Mouse (Mus musculus) gastrocnemius, postnatal 36 days (tissue): Measurements from ENCODE around the gene Tmcc3. TPM values are rescaled to one million over a fixed set of nuclear protein-coding genes. Genes with fewer than 3 reads are reported as not detected.

Source experiments
- DNase-seq, 2 experiments: peaks; one replicate each; pipeline ENCODE4 v3.0.0; 2022
- intact Hi-C: fragments of 180-260 bp; cut with DNase I; formaldehyde crosslinking; loops from one replicate; pipeline ENCODE4 v1.15.1; 2025
- total RNA-seq, 2 experiments: library from RNA; stranded (reverse); gene quantifications; 2 replicates each; pipeline ENCODE4 v1.2.3; 2021

Gene Tmcc3
- total RNA-seq, 2 experiments from 2014 or later = 17.3 to 19.3 TPM

DNA sequence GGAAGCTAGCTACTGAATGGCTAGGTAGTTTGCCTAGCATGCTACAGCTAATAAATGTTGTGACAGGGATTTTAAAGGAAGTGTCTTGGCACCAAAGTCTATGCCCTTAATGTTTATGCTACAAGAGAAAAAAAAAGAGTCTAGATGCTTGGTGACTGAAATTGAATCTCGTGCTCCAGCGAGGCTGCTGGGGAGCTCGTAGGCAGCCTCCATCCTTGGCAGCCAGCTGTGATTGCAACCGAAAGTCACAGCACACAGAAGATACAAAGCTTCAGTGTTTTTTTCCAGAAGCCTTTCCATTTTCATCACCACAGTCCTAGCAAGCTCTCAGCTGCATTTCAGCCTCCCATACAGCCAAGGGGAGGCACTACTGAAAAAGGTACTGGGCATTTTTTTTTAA is 6.8 kb downstream of the Tmcc3 start:
- intact Hi-C loops = no loop called here
- no peak for DNase-seq

DNA sequence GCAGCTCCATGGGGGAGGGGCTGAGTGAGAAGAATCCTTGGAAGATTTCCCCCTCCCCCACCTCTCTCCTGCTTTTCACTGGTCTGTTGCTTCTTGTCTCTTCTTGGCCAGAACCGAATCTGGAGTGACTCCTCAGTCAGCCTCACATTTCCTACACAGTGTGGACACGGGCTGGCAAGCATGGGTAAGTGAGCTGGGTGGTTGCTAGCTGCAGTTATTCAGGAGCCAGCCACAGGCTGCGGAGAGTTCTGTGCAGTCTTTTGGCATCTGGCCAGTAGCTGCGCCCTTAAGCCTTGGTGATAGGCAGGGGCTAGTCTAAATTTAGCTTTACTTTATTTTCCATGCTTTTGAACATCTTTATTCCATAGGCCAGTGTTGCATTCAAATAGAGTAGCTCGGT is 18.2 kb downstream of the Tmcc3 start:
- DNase-seq = no peak
- intact Hi-C loops = no loop called here

DNA sequence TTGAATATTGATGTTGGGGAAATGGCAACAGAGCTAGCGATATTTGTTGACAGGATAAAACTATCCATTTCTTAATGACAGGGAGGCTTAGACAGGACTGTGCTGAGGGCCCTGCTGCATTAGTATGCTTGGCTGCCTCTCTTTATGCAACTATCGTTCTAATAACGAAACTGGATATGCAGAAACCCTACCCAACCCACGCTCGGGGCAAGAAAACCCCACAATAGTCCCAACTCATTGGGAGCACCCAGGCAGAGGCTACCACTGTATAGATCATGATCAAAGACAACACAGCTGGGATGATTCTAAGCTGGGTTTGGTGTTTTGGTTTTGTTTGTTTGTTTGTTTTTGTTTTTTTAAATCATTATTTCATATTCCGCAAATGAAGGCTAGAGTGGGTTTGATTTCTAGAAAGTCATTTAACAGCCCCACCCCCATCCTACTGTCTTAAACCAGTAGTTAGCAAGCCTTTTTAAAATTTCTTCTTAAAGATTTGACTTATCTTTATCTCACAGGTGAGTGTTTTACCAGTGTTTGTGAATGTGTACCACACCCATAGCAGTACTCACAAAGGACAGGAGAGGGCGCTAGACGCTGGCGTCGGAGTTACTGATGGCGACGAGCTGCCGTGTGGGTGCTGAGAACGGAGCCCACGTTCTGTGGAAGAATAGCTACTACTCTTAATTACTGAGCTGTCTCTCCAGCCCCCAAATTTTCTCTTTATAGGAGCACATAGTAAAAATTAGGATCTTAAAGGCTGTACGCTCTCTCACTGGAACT is 20.8 kb downstream of the Tmcc3 start:
- DNase-seq = no peak
- intact Hi-C loops = no loop called here

DNA sequence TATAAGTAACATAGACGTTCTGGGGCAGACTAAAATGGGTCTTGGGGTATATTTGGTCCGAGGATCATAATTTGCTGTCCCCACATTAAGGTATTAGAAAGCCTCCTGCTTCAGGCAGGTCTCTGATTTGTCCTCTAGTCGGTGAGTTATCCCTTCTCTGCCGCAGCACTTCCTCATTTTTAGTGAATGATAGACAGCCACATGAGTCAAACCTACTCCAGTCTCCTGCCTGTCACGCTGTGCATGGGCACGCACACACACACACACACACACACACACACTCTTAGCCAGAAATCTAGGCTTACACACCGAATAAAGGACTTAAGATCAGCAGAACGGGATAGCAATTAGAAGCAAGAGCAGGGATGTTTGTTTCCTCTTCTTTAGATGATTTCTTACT is 21.6 kb downstream of the Tmcc3 start:
- intact Hi-C loops = no loop called here
- no peak for DNase-seq

DNA sequence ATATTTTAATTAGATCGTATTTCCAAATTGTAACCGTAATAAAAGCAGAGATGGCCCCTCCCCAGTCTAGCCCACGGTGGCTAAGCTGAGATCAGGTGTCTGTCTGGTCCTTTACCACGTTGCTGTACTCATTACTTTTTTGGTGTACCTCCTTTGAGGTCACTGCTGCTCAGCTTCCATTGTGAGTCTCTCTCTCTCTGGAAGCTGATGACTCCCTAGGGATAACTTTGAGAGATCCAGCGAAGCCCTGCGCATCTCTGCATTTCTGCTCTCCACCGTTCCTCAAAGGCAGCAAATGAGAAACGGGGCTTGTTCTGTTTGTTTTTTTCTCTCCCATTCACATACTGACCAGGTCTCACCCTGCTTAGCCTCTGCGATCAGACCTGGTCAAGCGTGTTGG is 23.3 kb downstream of the Tmcc3 start:
- intact Hi-C loops = no loop called here
- DNase-seq = no peak

DNA sequence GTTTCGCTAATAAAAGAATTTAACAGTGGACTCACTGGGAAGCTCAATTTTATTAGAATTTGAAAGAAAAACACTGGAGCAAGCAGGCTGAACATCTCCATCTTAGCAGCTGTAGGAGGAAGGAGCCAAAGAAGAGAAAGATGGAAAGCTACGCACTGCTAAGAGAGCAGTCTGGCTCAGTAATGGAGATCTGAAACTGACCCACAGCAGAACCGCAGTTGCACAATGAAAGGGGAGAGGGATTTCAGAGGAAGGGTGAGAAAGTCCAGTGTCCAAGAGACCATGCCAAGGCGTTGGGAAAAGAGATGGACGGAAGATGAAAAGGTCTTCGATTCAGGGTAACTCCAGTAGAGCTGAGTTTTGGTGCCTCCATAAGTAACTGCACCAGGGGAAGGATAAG is 24.3 kb downstream of the Tmcc3 start:
- intact Hi-C loops = no loop called here
- no peak for DNase-seq

DNA sequence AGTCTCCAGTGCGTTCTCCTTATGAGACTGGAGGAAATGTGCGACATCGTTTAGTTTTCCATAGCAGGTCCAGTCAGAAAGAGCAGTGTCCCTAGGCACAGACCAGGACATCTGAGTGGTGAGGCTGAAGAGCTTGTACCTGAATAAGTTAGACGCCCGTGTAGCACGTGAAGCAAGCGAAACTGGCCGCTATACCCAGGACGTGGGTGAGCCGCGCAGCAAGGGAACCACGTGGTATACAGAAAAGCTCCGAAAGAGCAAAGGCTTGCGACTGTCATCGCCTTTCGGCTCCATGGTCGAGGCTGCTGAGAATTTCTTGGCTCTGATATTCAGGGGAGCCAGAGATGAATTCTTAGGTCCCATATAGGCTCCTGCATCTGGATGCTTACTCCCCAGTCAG is 29.8 kb downstream of the Tmcc3 start:
- peak in 1 of 2 experiments; percentile 10 for DNase-seq
- intact Hi-C loops = no loop called here

DNA sequence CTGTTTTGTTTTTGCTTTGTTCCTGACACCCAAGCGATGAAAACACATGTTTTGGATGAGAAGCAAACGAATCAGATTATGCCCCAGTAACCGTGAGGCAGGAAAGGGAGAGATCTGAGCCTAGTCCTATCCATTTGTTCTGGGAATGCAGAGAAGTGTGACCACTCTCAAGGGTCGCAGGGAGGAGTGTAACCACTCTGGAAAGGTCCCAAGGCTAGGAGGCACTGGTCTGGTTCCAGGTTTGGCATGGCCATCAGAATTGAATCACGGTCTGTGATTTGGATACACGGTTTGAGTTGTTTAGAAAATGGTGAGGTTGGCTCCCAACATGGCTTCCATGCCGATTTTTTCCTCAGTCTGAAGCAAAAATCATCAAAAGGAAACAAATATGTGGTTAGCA is 30.5 kb downstream of the Tmcc3 start:
- DNase-seq = peak in 1 of 2 experiments; percentile 3

DNA sequence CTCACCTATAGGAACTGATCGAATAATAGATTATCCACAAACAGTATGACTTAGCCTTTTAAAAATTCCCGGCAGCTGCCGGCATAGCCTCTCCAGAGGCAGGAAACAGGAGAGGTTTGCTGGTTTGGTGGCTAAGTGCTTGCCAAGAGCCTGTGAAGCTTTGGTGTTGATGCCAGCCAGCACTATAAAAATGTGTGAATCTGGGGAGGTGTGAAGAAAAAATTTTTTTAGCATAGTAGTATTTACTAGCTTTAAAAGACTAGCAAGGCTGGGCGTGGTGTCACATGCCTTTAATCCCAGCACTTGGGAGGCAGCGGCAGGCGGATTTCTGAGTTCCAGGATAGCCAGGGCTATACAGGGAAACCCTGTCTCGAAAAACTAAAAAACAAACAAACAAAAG is 31.8 kb downstream of the Tmcc3 start:
- intact Hi-C loops = no loop called here
- DNase-seq = peak in 1 of 2 experiments; percentile 0

More for the DNA sequence above, 30.5 kb downstream of the Tmcc3 start:
- intact Hi-C loops = no loop called here

DNA sequence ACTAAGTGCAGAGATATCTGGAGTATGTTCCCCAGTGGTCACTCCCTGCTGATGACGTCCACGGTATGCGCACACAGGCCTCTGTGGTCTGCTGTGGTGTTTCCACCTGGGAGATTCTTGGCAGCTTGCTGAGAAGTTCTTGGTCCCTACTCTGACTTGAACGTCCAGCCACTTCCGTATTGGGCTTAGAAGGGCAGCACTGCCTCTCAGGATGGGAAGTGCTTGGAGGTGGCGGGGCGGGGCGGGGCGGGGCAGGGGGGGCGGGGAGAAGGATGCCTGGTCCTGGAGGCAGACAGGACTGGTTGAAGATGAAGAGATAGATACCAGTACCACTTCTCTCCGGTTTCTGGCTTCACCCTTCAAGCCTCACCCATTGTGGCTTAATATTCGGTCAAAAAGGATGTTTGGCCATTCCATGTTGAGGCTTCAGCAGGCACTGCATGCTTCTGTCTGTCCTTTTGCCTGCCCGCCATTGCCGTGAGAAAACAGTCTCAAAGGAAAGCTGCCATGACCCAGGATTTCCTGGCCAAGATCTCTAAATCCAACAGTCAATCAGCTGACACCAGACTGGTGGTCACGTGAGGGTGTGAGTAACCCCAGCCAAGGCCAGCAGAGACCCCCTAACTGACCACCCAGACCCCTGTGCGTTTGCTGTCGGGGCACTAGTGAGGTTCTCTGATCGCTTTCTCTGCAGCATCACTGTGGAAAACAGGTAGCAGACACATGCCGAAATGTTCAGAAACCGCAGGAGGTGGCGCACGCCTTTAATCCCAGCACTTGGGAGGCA is 33.1 kb downstream of the Tmcc3 start:
- DNase-seq = peak in 1 of 2 experiments; percentile 5
- intact Hi-C loops = no loop called here

DNA sequence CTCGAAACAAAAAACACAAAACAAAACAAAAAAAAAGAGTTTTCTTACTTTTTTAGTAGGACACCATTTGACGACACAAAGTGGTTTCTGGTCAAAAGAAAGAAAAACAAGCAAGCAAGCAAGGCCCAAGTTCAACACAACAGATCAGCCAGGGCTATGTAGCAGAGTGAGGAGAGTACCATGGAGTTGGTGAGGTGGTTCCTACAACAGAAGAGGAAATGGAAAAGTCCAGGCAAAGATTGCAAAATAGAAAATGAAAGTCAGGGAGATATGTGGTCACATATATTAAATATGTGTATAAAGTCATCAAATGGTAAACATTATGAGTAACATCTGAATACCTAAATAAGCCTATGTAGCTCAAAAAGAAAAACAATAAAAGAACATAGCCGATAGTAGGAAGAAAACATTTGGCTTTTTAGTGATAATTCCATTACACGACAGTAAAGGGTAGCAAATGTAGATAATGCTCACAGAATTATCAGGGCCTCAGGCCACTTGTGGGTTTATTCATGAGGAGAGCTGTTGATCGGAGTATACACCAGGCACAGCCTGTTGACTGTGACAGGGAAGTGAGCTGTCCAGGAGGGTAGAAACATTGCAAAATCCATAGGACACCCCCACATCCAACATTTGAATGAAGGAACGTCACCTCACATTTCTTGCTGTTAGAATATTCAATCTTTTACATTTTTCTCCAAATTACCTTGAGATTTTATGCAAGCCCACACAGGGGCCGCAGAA is 33.9 kb downstream of the Tmcc3 start:
- no peak for DNase-seq
- intact Hi-C loops = no loop called here

DNA sequence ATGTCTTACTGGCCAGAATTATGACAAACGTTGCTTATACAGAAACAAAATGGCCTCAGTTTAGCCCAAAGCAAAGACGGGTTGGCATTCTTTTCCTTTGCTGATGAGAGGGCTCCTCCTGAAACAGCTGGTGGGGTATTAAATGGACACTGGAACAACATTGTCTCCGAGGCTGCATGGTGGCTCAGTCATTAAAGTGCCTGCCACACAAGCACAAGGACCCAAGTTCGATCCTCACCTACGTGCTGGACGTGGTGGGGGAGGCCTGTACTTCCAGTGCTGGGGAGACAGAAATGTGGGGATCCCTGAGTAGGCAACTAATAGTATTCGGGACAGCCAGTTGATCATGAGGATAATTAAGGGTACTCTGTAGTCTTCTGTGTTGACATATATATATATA is 34.8 kb downstream of the Tmcc3 start:
- DNase-seq = peak in 1 of 2 experiments; percentile 6
- intact Hi-C loops = no loop called here

DNA sequence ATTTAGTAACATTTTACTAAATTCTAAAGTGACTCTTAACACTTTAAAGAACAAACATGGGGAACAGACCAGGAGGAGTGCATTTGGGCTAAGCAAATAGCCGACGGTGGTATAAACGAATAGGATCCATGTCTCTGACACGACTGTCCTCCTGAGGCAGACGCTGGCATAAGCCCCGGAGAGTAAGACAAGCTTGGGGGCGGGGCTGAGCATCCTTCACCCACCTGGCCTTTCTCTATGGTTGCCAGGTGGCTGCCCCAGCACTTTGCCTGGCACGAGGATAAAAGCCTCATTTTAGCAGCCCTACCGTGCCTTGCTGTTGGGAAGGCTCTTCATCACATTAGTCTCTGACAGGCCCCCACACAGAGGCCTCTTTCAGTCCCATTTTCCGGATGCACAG is 35.5 kb downstream of the Tmcc3 start:
- intact Hi-C loops = no loop called here
- no peak for DNase-seq

DNA sequence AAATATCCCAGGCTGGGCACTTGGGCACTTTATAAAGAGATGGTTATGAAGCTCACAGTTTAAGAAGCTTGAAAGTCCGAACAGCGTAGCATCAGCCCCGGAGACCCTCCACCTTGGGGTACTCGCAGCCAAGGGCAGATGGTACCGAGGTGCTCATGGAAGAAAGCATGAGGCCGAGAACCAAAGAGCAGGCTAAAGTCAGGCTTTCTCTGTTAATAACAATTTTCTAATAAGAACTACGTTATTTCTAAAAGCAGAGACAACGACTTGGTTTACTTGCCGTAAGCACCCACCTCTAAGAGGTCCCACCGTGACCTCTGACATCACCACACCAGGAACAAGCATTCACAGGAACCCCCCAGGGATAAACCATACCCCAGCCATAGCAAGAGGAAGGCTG is 36.2 kb downstream of the Tmcc3 start:
- no peak for DNase-seq
- intact Hi-C loops = no loop called here

DNA sequence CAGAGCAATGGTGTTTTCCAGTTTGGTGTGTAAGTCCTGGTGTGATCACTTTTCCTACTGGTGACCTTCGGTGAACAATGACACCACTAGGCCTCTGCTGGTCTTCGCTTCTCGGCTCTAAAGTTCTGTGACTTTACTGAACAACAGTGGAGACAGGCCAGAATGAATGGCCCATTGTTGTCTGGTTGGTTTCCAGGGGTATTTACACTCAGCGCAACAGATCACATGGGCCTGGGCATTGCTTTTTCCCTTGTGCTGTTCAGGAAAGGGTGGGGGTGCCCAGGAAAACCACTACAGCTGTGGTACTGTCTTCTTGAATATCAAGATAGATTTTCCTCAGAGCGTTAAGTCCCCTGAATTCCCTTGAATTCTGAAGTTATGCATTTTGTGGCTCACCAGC is 38.5 kb downstream of the Tmcc3 start:
- intact Hi-C loops = no loop called here

DNA sequence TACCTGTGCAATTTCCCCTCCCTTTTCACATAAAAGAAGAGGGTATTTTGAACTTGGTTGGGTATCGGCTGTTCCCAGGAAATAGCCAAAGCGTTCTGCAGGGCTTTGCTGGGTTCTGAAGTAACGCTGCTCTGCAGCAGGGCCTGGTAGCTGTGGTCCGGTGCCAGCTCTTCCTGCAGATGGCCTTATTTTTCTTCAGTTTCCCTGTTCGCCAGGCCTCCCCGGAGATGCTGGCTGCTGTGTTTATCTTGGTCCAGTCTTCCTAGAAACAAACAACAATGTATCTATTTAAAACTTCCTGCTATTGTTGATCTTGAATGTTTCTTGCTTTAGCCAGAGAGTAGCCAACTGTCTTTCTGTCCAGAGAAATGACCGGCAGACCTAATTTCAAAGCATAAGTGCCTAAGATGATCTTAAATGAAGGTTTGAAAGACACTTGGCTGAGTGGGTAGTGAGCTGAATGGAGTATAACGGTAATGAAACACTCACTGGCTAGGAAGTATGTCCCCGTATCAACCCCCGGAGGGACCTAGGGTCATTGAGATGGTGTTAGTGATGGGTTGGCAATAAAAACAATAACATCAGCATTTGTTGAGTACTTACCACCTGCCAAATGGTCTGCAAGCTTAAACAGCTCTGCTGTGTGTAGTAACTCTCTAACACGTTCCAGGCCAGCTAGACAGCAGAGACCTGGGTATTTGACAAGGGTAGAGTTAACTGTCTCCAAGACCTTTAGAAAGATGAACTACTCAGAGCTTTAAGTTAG is 39.3 kb downstream of the Tmcc3 start:
- no peak for DNase-seq
- intact Hi-C loops = no loop called here

More for the DNA sequence above, 38.5 kb downstream of the Tmcc3 start:
- no peak for DNase-seq

DNA sequence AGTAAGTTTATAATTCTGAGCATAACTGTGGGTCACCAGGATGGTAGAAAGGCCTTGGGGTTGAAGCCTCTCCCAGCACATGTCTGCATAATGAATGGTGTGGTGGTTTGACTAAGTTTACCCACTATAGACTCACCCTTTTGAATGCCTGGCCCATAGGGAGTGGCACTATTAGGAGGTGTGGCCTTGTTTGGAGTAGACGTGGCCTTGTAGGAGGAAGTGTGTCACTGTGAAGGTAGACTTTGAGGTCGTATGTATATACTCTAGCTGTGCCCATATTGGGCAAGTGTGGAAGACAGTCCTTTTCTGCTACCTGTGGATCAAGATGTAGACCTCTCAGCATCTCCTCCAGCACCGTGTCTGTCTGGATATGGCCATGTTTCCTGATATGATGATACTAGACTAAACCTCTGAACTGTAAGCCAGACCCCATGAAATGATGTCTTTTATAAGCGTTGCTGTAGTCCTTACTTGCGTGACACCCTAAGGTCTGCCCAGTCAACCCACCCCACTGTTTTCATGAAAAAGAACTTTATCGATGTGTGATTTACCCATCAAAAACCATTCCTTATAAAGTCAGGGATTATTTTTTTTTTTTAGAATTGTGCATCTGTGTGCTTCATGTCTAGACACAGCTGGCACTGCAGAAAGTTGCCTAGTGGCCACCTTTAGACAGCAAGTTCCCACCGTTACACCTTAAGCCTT is 40.6 kb downstream of the Tmcc3 start:
- no peak for DNase-seq
- intact Hi-C loops = no loop called here

DNA sequence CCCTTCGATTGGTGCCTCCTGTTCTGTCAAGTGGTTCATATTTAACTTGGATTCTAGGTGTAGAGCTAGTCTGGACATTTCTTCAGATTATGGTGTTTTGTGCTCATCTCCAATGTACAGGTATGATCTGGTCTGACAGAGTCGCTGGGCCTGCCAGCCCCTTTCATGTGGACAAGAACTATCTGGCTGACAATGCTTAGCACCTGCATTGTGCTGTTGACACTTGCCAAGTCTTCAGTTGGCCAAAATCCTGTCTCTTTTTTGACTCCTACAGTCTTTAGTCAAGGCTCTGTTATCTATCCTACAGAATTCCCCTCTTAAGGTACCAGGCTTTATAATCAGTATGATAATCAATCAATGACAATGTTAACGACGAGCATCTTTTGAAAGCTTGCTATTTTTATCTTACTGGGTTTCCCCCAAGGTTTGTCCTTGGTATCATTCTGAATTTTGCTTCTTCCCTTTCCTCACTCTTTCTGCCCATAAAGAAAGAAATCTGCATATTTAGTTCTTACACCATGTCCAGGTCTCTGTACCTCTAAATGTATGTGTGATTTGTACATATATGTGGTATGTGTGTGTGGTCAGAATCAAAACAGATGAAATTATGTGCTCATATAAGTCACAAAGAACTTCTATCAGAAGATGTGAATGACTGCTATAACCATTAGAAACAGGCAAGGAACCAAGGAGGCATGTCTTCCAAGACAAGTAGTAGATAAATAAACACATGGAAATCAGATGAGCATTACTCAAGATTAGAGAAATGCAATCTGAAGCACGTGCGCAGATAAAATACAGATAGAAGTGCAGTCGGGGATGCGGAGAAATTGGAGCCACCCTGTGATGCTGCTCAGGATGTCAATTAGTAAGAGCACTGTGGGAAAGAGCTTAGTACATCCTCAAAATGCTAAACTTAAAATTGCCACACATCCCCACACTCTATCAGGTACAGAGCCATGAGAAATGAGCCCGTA is 41.4 kb downstream of the Tmcc3 start:
- no peak for DNase-seq
- intact Hi-C loops = no loop called here

DNA sequence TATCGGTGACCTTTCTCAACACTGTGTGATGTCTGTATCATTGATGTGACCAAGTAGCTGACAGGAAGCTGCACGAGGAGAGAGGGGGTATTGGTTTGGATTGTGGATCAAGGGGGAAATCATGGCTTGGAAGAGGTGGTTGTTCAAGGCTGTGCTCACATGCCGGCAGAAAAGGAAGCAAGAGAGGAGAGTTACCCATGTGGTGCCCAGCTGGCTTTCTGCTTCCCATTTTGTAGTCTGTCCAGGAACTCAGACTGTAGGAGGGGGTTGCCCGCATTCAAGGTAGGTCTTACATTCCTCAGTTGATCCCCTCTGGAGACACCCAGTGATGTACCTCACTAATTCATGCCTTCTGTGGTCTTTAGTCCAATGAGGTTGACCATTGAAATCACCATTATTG is 42.3 kb downstream of the Tmcc3 start:
- no peak for DNase-seq
- intact Hi-C loops = no loop called here
